Mouse (Mus musculus) liver, embryonic 12.5 days (tissue): ENCODE measurements at regions not wholly inside any gene's neighbourhood (a gene's known extent, or its start where the extent isn't known, plus 50 kb on each side); places are given as distances from the start of the nearest gene placed in this dataset.

Experiments used
- ATAC-seq: fragments of 200-750 bp; cut with Nextera tagmentation; 2 replicates; pipeline ENCODE4 v1.8.0; 2017; ENCODE audit warnings: moderate number of reproducible peaks, mild to moderate bottlenecking, moderate library complexity
- H3K27ac ChIP-seq: fragments of 300-500 bp; sonication (generic); 2 replicates; pipeline ENCODE4 v1.5.1; 2016; ENCODE audit warnings: mild to moderate bottlenecking
- H3K27me3 ChIP-seq: fragments of 300-500 bp; sonication (generic); replicated peaks from 2 replicates; pipeline ENCODE4 v1.6.1; 2016; ENCODE audit warnings: mild to moderate bottlenecking, moderate library complexity
- H3K36me3 ChIP-seq: fragments of 300-500 bp; sonication (generic); 2 replicates; pipeline ENCODE4 v1.6.1; 2016; ENCODE audit warnings: mild to moderate bottlenecking, moderate library complexity
- H3K4me1 ChIP-seq: fragments of 300-500 bp; sonication (generic); 2 replicates; pipeline ENCODE4 v1.6.1; 2016
- H3K4me2 ChIP-seq: fragments of 300-500 bp; sonication (generic); 2 replicates; pipeline ENCODE4 v1.6.1; 2016; ENCODE audit warnings: mild to moderate bottlenecking, moderate library complexity
- H3K4me3 ChIP-seq: fragments of 300-500 bp; sonication (generic); 2 replicates; pipeline ENCODE4 v1.5.1; 2016; ENCODE audit warnings: mild to moderate bottlenecking, moderate library complexity
- H3K9ac ChIP-seq: fragments of 300-500 bp; sonication (generic); 2 replicates; pipeline ENCODE4 v1.6.1; 2016; ENCODE audit warnings: mild to moderate bottlenecking, moderate library complexity
- H3K9me3 ChIP-seq: fragments of 300-500 bp; sonication (generic); replicated peaks from 2 replicates; pipeline ENCODE4 v1.6.1; 2016; ENCODE audit warnings: mild to moderate bottlenecking, moderate library complexity
- WGBS: fragments of 180-500 bp; shearing (Covaris S2); methylation state at CpG from one replicate; pipeline ENCODE4 v1.1.7; 2016; ENCODE audit not compliant: insufficient replicate concordance; 5-methylcytosine and 5-hydroxymethylcytosine counted together

DNA sequence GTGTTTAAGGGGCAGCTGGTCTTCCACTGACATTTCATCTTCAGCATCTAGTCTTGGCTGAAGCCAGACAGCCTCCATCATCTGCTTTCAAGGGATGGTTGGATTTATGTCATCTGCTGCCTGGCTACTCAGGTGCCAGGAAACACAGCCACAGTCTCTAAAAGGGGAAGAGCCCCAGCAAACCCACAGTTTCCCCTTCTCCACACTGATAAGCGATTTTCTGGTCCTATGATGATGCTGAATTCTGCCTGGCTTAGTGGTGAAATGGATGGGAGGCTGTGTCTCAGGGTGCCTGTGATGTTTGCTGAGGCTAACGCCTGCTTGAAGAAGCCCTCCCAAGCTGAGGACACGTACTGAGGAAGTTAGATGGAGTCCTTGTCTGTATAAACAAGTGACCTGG, 160.5 kb downstream of the Unc5cl start:
- H3K27me3 ChIP-seq, result no peaks in the 10 kb centered on the region
- H3K9ac ChIP-seq, result no peak overlapping the region
- no peak for ATAC-seq
- no peaks in the 10 kb centered on the region for H3K36me3 ChIP-seq
- no peaks in the 10 kb centered on the region for H3K4me1 ChIP-seq
- no peak overlapping the region for H3K4me3 ChIP-seq
- 15% methylated on average over 3 of the region's 3 CpGs for WGBS
- no peak overlapping the region for H3K27ac ChIP-seq
- 0 out of 2 replicates have a peak, but pooled peaks cover 5% of the 10 kb centered on the region for H3K9me3 ChIP-seq
- H3K4me2 ChIP-seq, result no peak overlapping the region

DNA sequence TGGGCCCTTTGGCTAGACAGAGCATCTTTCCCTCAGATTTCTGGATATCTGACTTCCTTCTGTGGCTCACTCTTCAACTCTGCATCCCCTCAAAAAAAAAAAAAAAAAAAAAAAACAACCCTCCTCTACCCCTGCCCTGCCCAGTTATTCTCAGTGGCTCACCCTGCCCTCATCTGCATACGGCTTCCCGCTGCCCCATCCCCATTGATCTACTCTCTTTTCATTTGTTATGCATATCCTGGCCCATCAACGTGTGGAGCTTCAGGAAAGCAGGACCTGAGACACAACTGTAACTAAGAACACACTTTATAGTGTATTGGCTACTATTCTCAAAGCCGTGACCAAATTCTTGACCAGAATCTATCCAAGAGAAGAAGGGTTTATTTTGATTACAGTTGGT, 161.5 kb downstream of the Unc5cl start:
- no peaks in the 10 kb centered on the region for H3K27me3 ChIP-seq
- H3K27ac ChIP-seq, result no peak overlapping the region
- no peaks in the 10 kb centered on the region for H3K36me3 ChIP-seq
- H3K4me1 ChIP-seq, result no peaks in the 10 kb centered on the region
- no peak overlapping the region for H3K4me3 ChIP-seq
- no peak for ATAC-seq
- H3K9ac ChIP-seq, result no peak overlapping the region
- 37% methylated on average over 4 of the region's 4 CpGs for WGBS
- no peak overlapping the region for H3K4me2 ChIP-seq
- peaks cover 5% of the 10 kb centered on the region; the same call in 1 of the 2 replicates for H3K9me3 ChIP-seq

DNA sequence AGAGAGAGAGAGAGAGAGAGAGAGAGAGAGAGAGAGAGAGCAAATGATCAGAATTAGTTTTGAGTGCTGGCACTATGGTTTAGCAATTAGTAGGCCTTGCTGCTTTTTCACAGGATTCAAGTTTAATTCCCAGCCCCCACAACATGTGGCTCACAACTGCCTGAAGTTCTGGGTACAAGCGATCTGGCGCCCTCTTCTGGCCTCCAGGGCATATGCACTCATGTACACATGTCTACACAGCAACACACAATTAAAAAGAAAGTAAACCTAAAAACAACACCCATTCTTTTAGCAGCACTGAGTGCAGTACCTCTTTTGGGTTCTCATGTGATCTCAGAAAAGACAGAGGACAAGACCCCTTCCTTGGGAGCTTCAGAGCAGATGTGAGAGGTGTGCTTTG, 166.2 kb downstream of the Unc5cl start:
- no peak overlapping the region for H3K4me2 ChIP-seq
- 34% methylated on average over 2 of the region's 2 CpGs for WGBS

DNA sequence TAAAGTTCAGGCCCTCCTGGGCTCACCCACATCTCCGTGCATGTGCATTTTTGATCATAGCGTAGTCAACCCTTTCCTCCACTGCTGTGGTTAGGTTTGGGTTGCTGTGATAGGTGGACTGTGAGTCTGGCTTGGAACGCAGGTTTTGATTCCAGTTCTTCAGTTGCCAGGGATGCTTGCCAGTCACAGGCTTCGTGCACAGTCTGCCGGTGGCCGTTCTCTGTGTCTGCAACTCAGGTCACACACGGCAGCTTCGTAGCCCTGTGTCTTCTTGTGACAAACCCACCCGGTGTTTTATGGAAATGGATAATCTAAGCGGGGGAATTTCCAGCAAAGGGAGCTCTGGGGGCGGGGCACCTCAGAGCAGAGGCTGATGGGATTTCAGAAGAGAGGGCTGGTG, 167.0 kb downstream of the Unc5cl start:
- 76% methylated on average over 11 of the region's 11 CpGs for WGBS
- H3K4me1 ChIP-seq, result no peaks in the 10 kb centered on the region
- H3K4me2 ChIP-seq, result no peak overlapping the region
- H3K27me3 ChIP-seq, result no peaks in the 10 kb centered on the region
- no peak overlapping the region for H3K9ac ChIP-seq
- H3K36me3 ChIP-seq, result no peaks in the 10 kb centered on the region
- no peak for ATAC-seq
- no peak overlapping the region for H3K27ac ChIP-seq
- no peak overlapping the region for H3K4me3 ChIP-seq
- peaks cover 9% of the 10 kb centered on the region; the same call in 1 of the 2 replicates for H3K9me3 ChIP-seq

More for the DNA sequence above, 166.2 kb downstream of the Unc5cl start:
- no peak for ATAC-seq
- Histone ChIP-seq H3K9ac (no peak overlapping the region), H3K4me1 (no peaks in the 10 kb centered on the region), H3K36me3 (no peaks in the 10 kb centered on the region), H3K27me3 (no peaks in the 10 kb centered on the region), H3K9me3 (peaks cover 9% of the 10 kb centered on the region; the same call in 1 of the 2 replicates), H3K4me3 (no peak overlapping the region), H3K27ac (no peak overlapping the region)

DNA sequence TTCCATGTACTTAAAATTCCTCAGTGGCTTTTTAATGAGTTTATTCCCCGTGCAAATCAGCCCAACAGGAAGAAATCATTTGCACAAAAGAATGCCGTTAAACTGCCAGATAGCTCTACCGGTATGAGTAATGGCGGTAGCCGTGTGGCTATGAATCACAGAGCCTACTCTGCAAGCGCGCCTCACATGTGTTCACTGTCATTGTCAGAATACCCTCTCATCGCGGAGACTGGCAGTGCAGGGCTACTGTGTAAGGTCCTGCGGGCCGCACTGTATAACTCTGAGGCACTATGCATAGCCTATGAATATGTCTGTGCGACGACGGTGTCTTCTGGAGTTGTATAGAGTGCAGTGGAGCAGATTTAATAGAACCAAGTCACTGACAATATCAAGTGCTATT, 170.2 kb downstream of the Unc5cl start:
- Histone ChIP-seq H3K9me3 (peaks cover 9% of the 10 kb centered on the region; the same call in 1 of the 2 replicates), H3K9ac (no peak overlapping the region), H3K4me3 (no peak overlapping the region), H3K27ac (no peak overlapping the region), H3K36me3 (no peaks in the 10 kb centered on the region), H3K4me1 (no peaks in the 10 kb centered on the region), H3K4me2 (no peak overlapping the region), H3K27me3 (no peaks in the 10 kb centered on the region)
- WGBS, result 83% methylated on average over 14 of the region's 14 CpGs
- ATAC-seq, result no peak

DNA sequence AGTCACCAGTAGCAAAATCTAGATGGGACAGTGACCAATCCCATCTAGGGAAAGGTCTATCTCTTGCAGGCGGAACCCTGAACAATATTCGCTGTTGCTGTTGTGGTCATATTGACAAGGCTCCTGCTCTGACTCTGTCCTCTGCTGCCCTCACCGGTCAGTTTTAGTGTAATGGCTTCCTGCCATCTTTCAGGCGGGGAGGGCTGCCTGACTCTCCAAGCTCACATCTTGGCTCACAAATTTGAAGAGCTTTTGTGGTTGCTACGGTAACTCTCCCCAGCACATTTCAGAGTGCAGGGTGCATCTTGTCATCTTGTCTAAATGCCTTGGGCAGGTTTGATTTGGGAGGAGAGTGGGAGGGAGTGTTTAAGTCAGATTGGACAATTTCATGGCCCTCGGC, 171.3 kb downstream of the Unc5cl start:
- WGBS, result 77% methylated on average over 6 of the region's 6 CpGs
- Histone ChIP-seq H3K4me3 (no peak overlapping the region), H3K36me3 (no peaks in the 10 kb centered on the region), H3K4me2 (no peak overlapping the region), H3K27ac (no peak overlapping the region), H3K9me3 (peaks cover 9% of the 10 kb centered on the region; the same call in 1 of the 2 replicates), H3K4me1 (no peaks in the 10 kb centered on the region), H3K27me3 (no peaks in the 10 kb centered on the region), H3K9ac (no peak overlapping the region)
- no peak for ATAC-seq

DNA sequence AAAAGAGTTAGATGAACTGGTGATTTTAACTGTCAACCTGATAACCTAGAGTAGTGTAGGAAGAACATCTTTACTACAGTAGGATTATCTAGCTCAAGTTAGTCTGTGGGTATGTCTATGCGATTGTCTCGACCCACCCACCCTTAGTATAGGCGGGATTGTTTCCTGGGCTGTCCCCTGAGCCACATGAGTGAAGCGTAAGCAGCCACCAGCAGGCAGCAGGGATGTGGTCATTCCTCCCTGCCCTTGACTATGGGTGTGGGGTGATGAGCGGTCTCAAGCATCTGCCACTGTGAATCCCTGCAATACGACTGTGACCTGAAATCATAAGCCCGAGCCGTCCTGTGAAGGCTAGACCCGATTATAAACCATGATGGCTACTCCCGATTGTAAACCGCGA, 184.9 kb downstream of the Unc5cl start:
- Histone ChIP-seq H3K4me3 (no peak overlapping the region), H3K9ac (no peak overlapping the region), H3K27ac (no peak overlapping the region), H3K27me3 (no peaks in the 10 kb centered on the region), H3K36me3 (no peaks in the 10 kb centered on the region), H3K4me1 (no peaks in the 10 kb centered on the region), H3K9me3 (no peaks in the 10 kb centered on the region), H3K4me2 (no peak overlapping the region)
- no peak for ATAC-seq
- 75% methylated on average over 12 of the region's 12 CpGs for WGBS

DNA sequence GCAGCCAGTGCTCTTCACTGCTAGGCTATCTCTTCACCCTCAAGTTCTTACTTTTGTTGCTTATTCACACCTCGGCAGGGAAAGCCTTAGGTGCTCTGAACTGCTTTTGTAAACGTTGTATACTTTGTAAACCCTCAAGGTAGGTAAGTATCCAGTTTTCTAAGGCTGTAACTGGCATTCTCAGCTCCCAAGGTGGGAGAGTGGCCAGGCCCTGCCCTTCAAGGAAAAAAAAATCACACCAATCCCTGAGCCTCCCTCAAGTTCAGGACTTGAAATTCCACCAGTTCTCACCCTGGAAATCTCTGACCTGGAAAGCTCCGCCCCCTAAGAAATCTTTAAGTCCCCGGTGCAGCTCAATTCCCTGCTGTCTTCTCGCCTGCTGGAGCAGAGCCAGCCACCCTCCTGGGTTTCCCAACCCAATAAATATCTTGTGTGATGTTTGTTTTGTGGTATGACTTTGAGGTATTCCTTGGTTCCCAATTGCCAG, 188.9 kb downstream of the Unc5cl start:
- H3K36me3 ChIP-seq, result no peaks in the 10 kb centered on the region
- 21% methylated on average over 5 of the region's 5 CpGs for WGBS
- H3K27me3 ChIP-seq, result 0 out of 2 replicates have a peak, but pooled peaks cover 3% of the 10 kb centered on the region
- no peaks in the 10 kb centered on the region for H3K4me1 ChIP-seq
- H3K4me3 ChIP-seq, result no peak overlapping the region
- ATAC-seq, result no peak
- H3K9me3 ChIP-seq, result no peaks in the 10 kb centered on the region
- H3K27ac ChIP-seq, result no peak overlapping the region
- no peak overlapping the region for H3K9ac ChIP-seq
- H3K4me2 ChIP-seq, result no peak overlapping the region

DNA sequence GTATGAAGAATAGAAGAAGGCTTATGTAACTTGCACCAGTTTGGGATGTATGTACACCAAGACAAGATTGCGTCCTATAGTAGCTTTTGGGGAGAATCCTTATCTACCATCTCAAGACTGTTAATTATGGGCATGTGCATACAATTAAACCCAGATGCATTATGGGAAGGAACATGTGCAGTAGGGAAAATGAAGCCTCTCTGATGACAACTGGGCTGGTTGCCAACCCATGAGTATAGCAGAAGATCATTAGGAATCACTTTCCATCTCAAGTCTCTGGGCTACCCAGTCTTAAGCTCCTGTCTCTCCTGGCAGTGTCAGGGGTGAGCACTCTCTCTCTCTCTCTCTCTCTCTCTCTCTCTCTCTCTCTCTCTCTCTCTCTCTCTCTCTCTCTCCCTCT, 190.4 kb downstream of the Unc5cl start:
- no peak overlapping the region for H3K27ac ChIP-seq
- no peaks in the 10 kb centered on the region for H3K9me3 ChIP-seq
- ATAC-seq, result no peak
- no peak overlapping the region for H3K4me3 ChIP-seq
- no peak overlapping the region for H3K4me2 ChIP-seq
- H3K36me3 ChIP-seq, result no peaks in the 10 kb centered on the region
- H3K27me3 ChIP-seq, result 0 out of 2 replicates have a peak, but pooled peaks cover 3% of the 10 kb centered on the region
- H3K9ac ChIP-seq, result no peak overlapping the region
- H3K4me1 ChIP-seq, result no peaks in the 10 kb centered on the region
- WGBS, result 78% methylated on average over 1 of the region's 1 CpGs

DNA sequence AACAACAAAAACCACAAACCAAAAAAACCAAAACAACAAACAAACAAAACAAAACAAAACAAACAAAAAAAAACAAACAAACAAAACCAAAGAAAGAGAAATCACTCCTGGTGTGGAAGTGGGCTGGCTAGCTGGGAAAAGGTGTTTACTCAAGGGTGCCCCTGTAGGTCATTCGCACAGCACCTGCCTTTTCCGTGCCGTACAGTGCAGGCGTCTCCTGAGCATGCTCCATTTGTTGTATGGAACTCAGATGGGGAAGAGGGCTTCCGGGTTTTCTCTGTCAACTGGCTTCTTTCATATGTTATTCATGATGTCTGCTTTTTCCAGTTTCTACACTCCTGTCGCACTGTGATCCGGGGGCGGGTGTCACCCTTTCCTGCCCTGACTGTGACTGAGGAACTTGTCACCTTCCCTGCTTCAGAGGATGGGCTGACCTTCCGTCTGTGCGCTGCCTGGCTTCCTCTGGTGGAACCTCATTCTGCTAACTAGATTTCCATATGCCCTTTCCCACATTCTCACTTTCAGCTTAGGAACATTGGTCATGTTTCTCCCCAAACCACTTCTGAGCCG, 192.0 kb downstream of the Unc5cl start:
- H3K9ac ChIP-seq, result no peak overlapping the region
- H3K4me2 ChIP-seq, result peak overlapping the region; percentile 29
- H3K4me3 ChIP-seq, result no peak overlapping the region

DNA sequence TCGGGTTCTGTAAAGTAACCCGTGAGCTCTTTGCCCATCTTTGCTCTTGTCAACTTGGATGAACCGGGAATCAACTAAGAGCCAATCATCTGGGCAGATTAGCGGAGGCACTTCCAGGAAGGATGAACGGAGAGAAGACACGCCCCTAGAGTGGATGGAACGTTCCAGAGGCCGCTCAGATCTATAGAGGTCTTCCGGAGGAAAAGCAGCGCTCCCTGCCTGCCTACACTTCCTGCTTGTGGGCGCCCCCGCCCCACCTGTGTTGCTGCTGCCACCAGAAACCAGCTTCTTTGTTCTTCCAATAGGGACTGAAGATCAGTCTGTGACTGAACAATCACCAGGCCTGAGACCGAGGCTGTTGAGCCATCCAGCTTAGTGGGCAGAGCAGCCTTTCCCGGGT, 192.7 kb downstream of the Unc5cl start:
- Histone ChIP-seq H3K27ac (no peak overlapping the region), H3K4me3 (no peak overlapping the region; the same call in 1 of the 2 replicates), H3K36me3 (no peaks in the 10 kb centered on the region), H3K27me3 (0 out of 2 replicates have a peak, but pooled peaks cover 3% of the 10 kb centered on the region), H3K9me3 (no peaks in the 10 kb centered on the region), H3K9ac (no peak overlapping the region), H3K4me1 (no peaks in the 10 kb centered on the region), H3K4me2 (peak overlapping the region; percentile 29)
- 19% methylated on average over 14 of the region's 14 CpGs for WGBS
- no peak for ATAC-seq

More for the DNA sequence above, 192.0 kb downstream of the Unc5cl start:
- no peaks in the 10 kb centered on the region for H3K9me3 ChIP-seq
- no peaks in the 10 kb centered on the region for H3K36me3 ChIP-seq
- no peak for ATAC-seq
- no peak overlapping the region for H3K27ac ChIP-seq
- H3K27me3 ChIP-seq, result 0 out of 2 replicates have a peak, but pooled peaks cover 3% of the 10 kb centered on the region
- WGBS, result 32% methylated on average over 11 of the region's 11 CpGs
- H3K4me1 ChIP-seq, result no peaks in the 10 kb centered on the region

DNA sequence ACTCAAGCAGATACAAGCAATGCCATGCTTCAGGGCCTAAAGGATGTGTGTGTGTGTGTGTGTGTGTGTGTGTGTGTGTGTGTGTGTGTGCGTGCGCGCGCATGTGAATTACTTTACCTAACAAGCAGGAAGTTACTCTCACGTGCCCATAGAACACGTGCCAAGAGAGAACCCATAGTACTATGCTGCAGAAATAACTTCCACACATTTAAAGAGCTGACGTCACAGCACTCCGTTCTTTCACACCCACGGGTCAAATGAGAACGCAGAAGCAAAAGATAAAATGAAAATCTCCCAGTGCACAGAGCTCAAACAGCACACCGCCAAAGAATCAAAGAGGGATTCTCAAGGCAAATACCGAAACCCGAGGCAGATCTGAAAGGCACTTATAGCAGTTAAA, 195.9 kb downstream of the Unc5cl start:
- Histone ChIP-seq H3K4me1 (no peaks in the 10 kb centered on the region), H3K9ac (no peak overlapping the region), H3K36me3 (no peaks in the 10 kb centered on the region), H3K27ac (no peak overlapping the region), H3K4me2 (no peak overlapping the region), H3K27me3 (0 out of 2 replicates have a peak, but pooled peaks cover 3% of the 10 kb centered on the region), H3K9me3 (no peaks in the 10 kb centered on the region), H3K4me3 (no peak overlapping the region)
- ATAC-seq, result no peak
- 77% methylated on average over 13 of the region's 13 CpGs for WGBS

DNA sequence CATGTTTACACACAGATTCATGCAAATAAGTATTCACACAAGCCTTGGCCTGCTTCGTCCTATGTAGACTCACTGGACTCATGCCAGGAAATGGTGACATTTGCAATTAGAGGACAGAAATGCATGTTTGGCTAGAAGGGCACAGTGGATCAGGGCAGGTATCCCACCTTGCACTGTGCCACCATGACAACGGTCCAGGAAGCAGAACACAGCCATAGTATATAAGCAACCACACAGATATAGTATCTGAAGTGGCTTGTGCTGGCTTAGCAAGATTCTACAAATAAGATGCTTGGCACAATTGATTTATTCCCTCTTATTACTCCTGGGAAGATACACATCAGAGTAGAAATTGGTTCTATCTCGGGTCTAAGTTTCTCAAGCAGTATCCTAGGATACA, 218.0 kb downstream of the Unc5cl start:
- Histone ChIP-seq H3K9me3 (no peaks in the 10 kb centered on the region), H3K27me3 (no peaks in the 10 kb centered on the region), H3K36me3 (no peaks in the 10 kb centered on the region), H3K9ac (no peak overlapping the region), H3K4me1 (no peaks in the 10 kb centered on the region), H3K4me3 (no peak overlapping the region), H3K27ac (no peak overlapping the region), H3K4me2 (no peak overlapping the region)
- 58% methylated on average over 3 of the region's 3 CpGs for WGBS
- no peak for ATAC-seq
